Mouse (Mus musculus) neural tube, embryonic 13.5 days (tissue): ENCODE data around the gene Zc3h10. TPM values are rescaled to one million over a fixed set of nuclear protein-coding genes. Genes with fewer than 3 reads are reported as not detected.
"Not testable (repeated sequence)": the region's sequence is repeated elsewhere in the genome, so short reads cannot be mapped to it uniquely, and the experiment has no call there.

ENCODE experiments used
- ATAC-seq: fragments of 200-750 bp; cut with Nextera tagmentation; 2 replicates; pipeline ENCODE4 v1.8.0; 2017; ENCODE audit warnings: low read depth, mild to moderate bottlenecking, moderate TSS enrichment, moderate library complexity
- H3K27ac ChIP-seq: fragments of 300-500 bp; sonication (generic); replicated peaks from 2 replicates; pipeline ENCODE4 v1.5.1; 2015; ENCODE audit warnings: moderate library complexity, mild to moderate bottlenecking, inconsistent platforms
- H3K27me3 ChIP-seq: fragments of 300-500 bp; sonication (generic); 2 replicates; pipeline ENCODE4 v1.6.1; 2015; ENCODE audit warnings: mild to moderate bottlenecking, inconsistent platforms
- H3K36me3 ChIP-seq: fragments of 300-500 bp; sonication (generic); 2 replicates; pipeline ENCODE4 v1.6.1; 2015; ENCODE audit warnings: mild to moderate bottlenecking, inconsistent platforms
- H3K4me1 ChIP-seq: fragments of 300-500 bp; sonication (generic); replicated peaks from 2 replicates; pipeline ENCODE4 v1.6.1; 2015; ENCODE audit warnings: inconsistent platforms
- H3K4me2 ChIP-seq: fragments of 300-500 bp; sonication (generic); 2 replicates; pipeline ENCODE4 v1.6.1; 2015; ENCODE audit warnings: inconsistent platforms, mild to moderate bottlenecking, moderate library complexity
- H3K4me3 ChIP-seq: fragments of 300-500 bp; sonication (generic); 2 replicates; pipeline ENCODE4 v1.5.1; 2015; ENCODE audit warnings: mild to moderate bottlenecking, inconsistent platforms
- H3K9ac ChIP-seq: fragments of 300-500 bp; sonication (generic); 2 replicates; pipeline ENCODE4 v1.6.1; 2015; ENCODE audit warnings: moderate library complexity, mild to moderate bottlenecking, inconsistent platforms
- H3K9me3 ChIP-seq: fragments of 300-500 bp; sonication (generic); 2 replicates; pipeline ENCODE4 v1.6.1; 2016; ENCODE audit warnings: inconsistent platforms
- WGBS: fragments of 180-500 bp; shearing (Covaris S2); methylation state at CpG from one replicate; pipeline ENCODE4 v1.1.7; 2015; 5-methylcytosine and 5-hydroxymethylcytosine counted together
- polyA plus RNA-seq: library from polyadenylated mRNA; unstranded; fragments of >200 nt; fragmentation: Nextera tagmentation; extraction: Ambion mirVana; gene quantifications from 2 replicates; pipeline ENCODE4 v1.2.1, GENCODE M21; 2015

The Zc3h10 gene
- polyA plus RNA-seq, 1 experiment from 2014 or later: 19.9 TPM

GRCm38 (mm10) chr10:128583644-128584043 is 36.1 kb upstream of the Zc3h10 start:
- Histone ChIP-seq H3K4me1 (no peaks in the 10 kb centered on the region), H3K27me3 (peaks cover 49% of the 10 kb centered on the region), H3K27ac (no peak overlapping the region), H3K9ac (no peak overlapping the region; the same call in 1 of the 2 replicates), H3K4me2 (no peak overlapping the region), H3K36me3 (no peaks in the 10 kb centered on the region), H3K4me3 (no peak overlapping the region), H3K9me3 (no peaks in the 10 kb centered on the region)
- ATAC-seq: no peak
- 23% methylated on average over 7 of the region's 7 CpGs for WGBS

GRCm38 (mm10) chr10:128579731-128580130 is 32.2 kb upstream of the Zc3h10 start:
- Histone ChIP-seq H3K4me3 (no peak overlapping the region), H3K4me1 (no peaks in the 10 kb centered on the region), H3K27ac (no peak overlapping the region), H3K36me3 (no peaks in the 10 kb centered on the region), H3K27me3 (peaks cover 12% of the 10 kb centered on the region), H3K4me2 (no peak overlapping the region), H3K9me3 (no peaks in the 10 kb centered on the region), H3K9ac (no peak overlapping the region)
- no peak for ATAC-seq
- 93% methylated on average over 4 of the region's 4 CpGs for WGBS

- WGBS: 86% methylated on average over 3 of the region's 3 CpGs
Measured at GRCm38 (mm10) chr10:128579298-128579697, 31.7 kb upstream of the Zc3h10 start.

GRCm38 (mm10) chr10:128578330-128578729 is 30.8 kb upstream of the Zc3h10 start:
- no peak overlapping the region for H3K4me2 ChIP-seq
- 79% methylated on average over 11 of the region's 11 CpGs for WGBS
- no peak for ATAC-seq

More at GRCm38 (mm10) chr10:128579298-128579697, 31.7 kb upstream of the Zc3h10 start:
- Histone ChIP-seq H3K27me3 (peaks cover 8% of the 10 kb centered on the region), H3K4me2 (no peak overlapping the region), H3K36me3 (no peaks in the 10 kb centered on the region), H3K4me3 (no peak overlapping the region), H3K27ac (no peak overlapping the region), H3K9ac (no peak overlapping the region), H3K9me3 (no peaks in the 10 kb centered on the region), H3K4me1 (no peaks in the 10 kb centered on the region)
- ATAC-seq: no peak

GRCm38 (mm10) chr10:128575063-128575462 is 27.5 kb upstream of the Zc3h10 start:
- ATAC-seq: no peak
- no peak overlapping the region for H3K4me2 ChIP-seq
- 92% methylated on average over 2 of the region's 2 CpGs for WGBS
- H3K4me1 ChIP-seq: no peaks in the 10 kb centered on the region
- H3K36me3 ChIP-seq: no peaks in the 10 kb centered on the region
- H3K27ac ChIP-seq: no peak overlapping the region
- H3K27me3 ChIP-seq: no peaks in the 10 kb centered on the region
- H3K9me3 ChIP-seq: no peaks in the 10 kb centered on the region
- H3K9ac ChIP-seq: no peak overlapping the region
- H3K4me3 ChIP-seq: no peak overlapping the region

More at GRCm38 (mm10) chr10:128578330-128578729, 30.8 kb upstream of the Zc3h10 start:
- H3K4me3 ChIP-seq: no peak overlapping the region
- no peaks in the 10 kb centered on the region for H3K9me3 ChIP-seq
- no peak overlapping the region for H3K27ac ChIP-seq
- no peaks in the 10 kb centered on the region for H3K36me3 ChIP-seq
- H3K27me3 ChIP-seq: no peaks in the 10 kb centered on the region
- H3K9ac ChIP-seq: no peak overlapping the region
- no peaks in the 10 kb centered on the region for H3K4me1 ChIP-seq

- H3K27me3 ChIP-seq: no peaks in the 10 kb centered on the region
- peak within 1 kb of the TSS; percentile 96 for H3K4me2 ChIP-seq
- H3K4me1 ChIP-seq: peaks cover 25% of the 10 kb centered on the region
- peak within 1 kb of the TSS; percentile 79 for H3K4me3 ChIP-seq
- H3K9me3 ChIP-seq: no peaks in the 10 kb centered on the region
- peak within 1 kb of the TSS; percentile 92 for H3K27ac ChIP-seq
- peak within 1 kb of the TSS; percentile 92 for H3K9ac ChIP-seq
- 0% methylated on average over 58 of the region's 58 CpGs for WGBS
- peaks cover 26% of the 10 kb centered on the region for H3K36me3 ChIP-seq
- peak; percentile 99 for ATAC-seq
Measured at GRCm38 (mm10) chr10:128565788-128566531, 18.4 kb upstream of the Zc3h10 start, which contains the start of gene Pa2g4. Gene Pa2g4, minus strand, starts transcription at chr10:128565987.

GRCm38 (mm10) chr10:128565206-128565787 is 17.7 kb upstream of the Zc3h10 start:
- WGBS: under 1% methylated on average over 45 of the region's 46 CpGs

GRCm38 (mm10) chr10:128563544-128563943 is 16.0 kb upstream of the Zc3h10 start:
- H3K4me2 ChIP-seq: peak overlapping the region; percentile 96
- no peaks in the 10 kb centered on the region for H3K9me3 ChIP-seq
- no peaks in the 10 kb centered on the region for H3K27me3 ChIP-seq
- H3K9ac ChIP-seq: peak overlapping the region; percentile 92
- no peak for ATAC-seq
- H3K4me3 ChIP-seq: no peak overlapping the region
- 95% methylated on average over 6 of the region's 6 CpGs for WGBS
- peaks cover 25% of the 10 kb centered on the region for H3K4me1 ChIP-seq
- H3K27ac ChIP-seq: no peak overlapping the region
- peaks cover 50% of the 10 kb centered on the region for H3K36me3 ChIP-seq

More at GRCm38 (mm10) chr10:128565206-128565787, 17.7 kb upstream of the Zc3h10 start:
- peaks cover 32% of the 10 kb centered on the region for H3K36me3 ChIP-seq
- peak overlapping the region; percentile 79 for H3K4me3 ChIP-seq
- H3K9ac ChIP-seq: peak overlapping the region; percentile 92
- H3K4me2 ChIP-seq: peak overlapping the region; percentile 96
- ATAC-seq: peak; percentile 62
- peaks cover 25% of the 10 kb centered on the region for H3K4me1 ChIP-seq
- H3K9me3 ChIP-seq: no peaks in the 10 kb centered on the region
- H3K27me3 ChIP-seq: no peaks in the 10 kb centered on the region
- peak overlapping the region; percentile 86 for H3K27ac ChIP-seq

GRCm38 (mm10) chr10:128556963-128557362 is 9.4 kb upstream of the Zc3h10 start:
- no peaks in the 10 kb centered on the region for H3K4me1 ChIP-seq
- H3K9me3 ChIP-seq: no peaks in the 10 kb centered on the region
- H3K9ac ChIP-seq: no peak overlapping the region
- H3K4me2 ChIP-seq: no peak overlapping the region
- ATAC-seq: no peak
- H3K36me3 ChIP-seq: peaks cover 51% of the 10 kb centered on the region
- no peak overlapping the region for H3K27ac ChIP-seq
- H3K27me3 ChIP-seq: no peaks in the 10 kb centered on the region
- 86% methylated on average over 6 of the region's 6 CpGs for WGBS
- H3K4me3 ChIP-seq: no peak overlapping the region

- no peak for ATAC-seq
- Histone ChIP-seq H3K9ac (no peak overlapping the region), H3K9me3 (no peaks in the 10 kb centered on the region), H3K36me3 (peaks cover 45% of the 10 kb centered on the region), H3K27me3 (no peaks in the 10 kb centered on the region), H3K27ac (no peak overlapping the region), H3K4me2 (no peak overlapping the region), H3K4me3 (no peak overlapping the region), H3K4me1 (no peaks in the 10 kb centered on the region)
Measured at GRCm38 (mm10) chr10:128556286-128556685, 8.7 kb upstream of the Zc3h10 start.

GRCm38 (mm10) chr10:128555567-128555966 is 8.0 kb upstream of the Zc3h10 start:
- H3K27me3 ChIP-seq, H3K9ac ChIP-seq, H3K4me2 ChIP-seq, H3K4me1 ChIP-seq, H3K9me3 ChIP-seq, ATAC-seq, H3K4me3 ChIP-seq, H3K27ac ChIP-seq: not testable (repeated sequence)
- 100% methylated on average over 1 of the region's 1 CpGs for WGBS
- H3K36me3 ChIP-seq: peaks cover 37% of the 10 kb centered on the region

- ATAC-seq, H3K9me3 ChIP-seq, H3K36me3 ChIP-seq, H3K27me3 ChIP-seq, H3K4me2 ChIP-seq, H3K4me3 ChIP-seq, H3K27ac ChIP-seq, H3K9ac ChIP-seq: not testable (repeated sequence)
- peaks cover 17% of the 10 kb centered on the region for H3K4me1 ChIP-seq
- 93% methylated on average over 11 of the region's 11 CpGs for WGBS
Measured at GRCm38 (mm10) chr10:128550144-128550823, 2.7 kb upstream of the Zc3h10 start.
